Mouse (Mus musculus) heart, embryonic 14.5 days (tissue): ENCODE measurements at regions not wholly inside any gene's neighbourhood (a gene's known extent, or its start where the extent isn't known, plus 50 kb on each side); places are given as distances from the start of the nearest gene placed in this dataset.

Experiments
- ATAC-seq: fragments of 200-750 bp; cut with Nextera tagmentation; 2 replicates; pipeline ENCODE4 v1.8.0; 2017; ENCODE audit warnings: low read depth, moderate TSS enrichment; ENCODE audit not compliant: insufficient number of reproducible peaks, insufficient read depth, low FRiP score
- H3K27ac ChIP-seq, 2 experiments: fragments of 200-500 bp in 1 of 2; fragments of 300-500 bp in 1 of 2; sonication (generic) in 1 of 2; replicated peaks in 1 of 2; 2 replicates each; pipeline ENCODE4 v1.5.1; 2012 to 2014; ENCODE audit warnings: low read depth in 2 of 2, low read length in 2 of 2, control low read depth in 1 of 2, mild to moderate bottlenecking in 1 of 2, mixed read lengths in 1 of 2; ENCODE audit not compliant: control insufficient read depth in 1 of 2, insufficient read depth in 1 of 2
- H3K27me3 ChIP-seq: fragments of 300-500 bp; sonication (generic); 2 replicates; pipeline ENCODE4 v1.6.1; 2014; ENCODE audit warnings: mild to moderate bottlenecking, low read length, control low read depth; ENCODE audit not compliant: control insufficient read depth, insufficient read depth
- H3K36me3 ChIP-seq: fragments of 300-500 bp; sonication (generic); 2 replicates; pipeline ENCODE4 v1.6.1; 2014; ENCODE audit warnings: mild to moderate bottlenecking, control low read depth, low read length, mixed read lengths; ENCODE audit not compliant: control insufficient read depth, insufficient read depth
- H3K4me1 ChIP-seq, 2 experiments: fragments of 200-500 bp in 1 of 2; fragments of 300-500 bp in 1 of 2; sonication (generic) in 1 of 2; 2 replicates each; pipeline ENCODE4 v1.6.1; 2012 to 2014; ENCODE audit warnings: low read length in 2 of 2, control low read depth in 1 of 2, mixed read lengths in 1 of 2; ENCODE audit not compliant: control insufficient read depth in 2 of 2, insufficient read depth in 2 of 2
- H3K4me2 ChIP-seq: fragments of 300-500 bp; sonication (generic); 2 replicates; pipeline ENCODE4 v1.6.1; 2014; ENCODE audit warnings: mild to moderate bottlenecking, low read length
- H3K4me3 ChIP-seq, 2 experiments: fragments of 200-500 bp in 1 of 2; fragments of 300-500 bp in 1 of 2; sonication (generic) in 1 of 2; 2 replicates each; pipeline ENCODE4 v1.5.1; 2012 to 2014; ENCODE audit warnings: low read length in 2 of 2, mild to moderate bottlenecking in 2 of 2, control low read depth in 1 of 2, low read depth in 1 of 2, moderate library complexity in 1 of 2; ENCODE audit not compliant: control insufficient read depth in 1 of 2, insufficient read depth in 1 of 2
- H3K9ac ChIP-seq: fragments of 300-500 bp; sonication (generic); 2 replicates; pipeline ENCODE4 v1.6.1; 2014; ENCODE audit warnings: mild to moderate bottlenecking, low read length
- H3K9me3 ChIP-seq: fragments of 300-500 bp; sonication (generic); 2 replicates; pipeline ENCODE4 v1.6.1; 2016; ENCODE audit warnings: low read length, control low read depth; ENCODE audit not compliant: control insufficient read depth
- WGBS: fragments of 180-500 bp; shearing (Covaris S2); extraction: QIAGEN DNeasy Blood & Tissue Kit; methylation state at CpG from one replicate; pipeline ENCODE4 v1.1.7; 2014; 5-methylcytosine and 5-hydroxymethylcytosine counted together

- no peaks in the 10 kb centered on the region for H3K27me3 ChIP-seq
- peaks cover 23 to 35% of the 10 kb centered on the region in 2 experiments for H3K4me1 ChIP-seq
- H3K4me2 ChIP-seq = no peak overlapping the region
- peak overlapping the region; percentile 64 to 85 for H3K27ac ChIP-seq
- H3K9ac ChIP-seq = no peak overlapping the region
- H3K9me3 ChIP-seq = no peaks in the 10 kb centered on the region
- H3K4me3 ChIP-seq = no peak overlapping the region
- H3K36me3 ChIP-seq = no peaks in the 10 kb centered on the region
- WGBS = 63% methylated on average over 6 of the region's 6 CpGs
- ATAC-seq = no peak
Observed at GRCm38 (mm10) chr2:71670228-71670790, 75.1 kb upstream of the Itga6 start.

GRCm38 (mm10) chr2:71670882-71671281 lies 74.5 kb upstream of the Itga6 start:
- Histone ChIP-seq H3K27ac (peak overlapping the region; percentile 64 to 85), H3K4me3 (no peak overlapping the region), H3K36me3 (no peaks in the 10 kb centered on the region), H3K9ac (no peak overlapping the region), H3K4me1 (peaks cover 23 to 35% of the 10 kb centered on the region in 2 experiments), H3K9me3 (no peaks in the 10 kb centered on the region), H3K4me2 (no peak overlapping the region), H3K27me3 (no peaks in the 10 kb centered on the region)
- 45% methylated on average over 4 of the region's 4 CpGs for WGBS
- ATAC-seq = no peak

GRCm38 (mm10) chr2:71673087-71673920 lies 72.1 kb upstream of the Itga6 start:
- H3K4me3 ChIP-seq = no peak overlapping the region
- no peak overlapping the region for H3K9ac ChIP-seq
- peaks cover 18 to 23% of the 10 kb centered on the region in 2 experiments for H3K4me1 ChIP-seq
- H3K27ac ChIP-seq = peak overlapping the region; percentile 64 to 67
- peak; percentile 85 for ATAC-seq
- WGBS = 67% methylated on average over 18 of the region's 18 CpGs
- H3K36me3 ChIP-seq = no peaks in the 10 kb centered on the region
- no peak overlapping the region for H3K4me2 ChIP-seq
- no peaks in the 10 kb centered on the region for H3K27me3 ChIP-seq
- H3K9me3 ChIP-seq = no peaks in the 10 kb centered on the region

GRCm38 (mm10) chr2:71680746-71681145 lies 64.7 kb upstream of the Itga6 start:
- H3K4me2 ChIP-seq = no peak overlapping the region
- 32% methylated on average over 1 of the region's 1 CpGs for WGBS
- H3K4me3 ChIP-seq = no peak overlapping the region
- no peak for ATAC-seq
- peaks cover 10 to 13% of the 10 kb centered on the region in 2 experiments for H3K4me1 ChIP-seq
- no peaks in the 10 kb centered on the region for H3K27me3 ChIP-seq
- H3K9me3 ChIP-seq = no peaks in the 10 kb centered on the region
- H3K36me3 ChIP-seq = no peaks in the 10 kb centered on the region
- H3K9ac ChIP-seq = no peak overlapping the region
- H3K27ac ChIP-seq = no peak overlapping the region

- no peak overlapping the region for H3K27ac ChIP-seq
- no peak overlapping the region for H3K4me2 ChIP-seq
- ATAC-seq = no peak
- H3K9ac ChIP-seq = no peak overlapping the region
- no peaks in the 10 kb centered on the region for H3K9me3 ChIP-seq
- no peaks in the 10 kb centered on the region for H3K27me3 ChIP-seq
- no peak overlapping the region for H3K4me3 ChIP-seq
- 46% methylated on average over 4 of the region's 4 CpGs for WGBS
- no peaks in the 10 kb centered on the region for H3K36me3 ChIP-seq
- peaks cover 10 to 13% of the 10 kb centered on the region in 2 experiments for H3K4me1 ChIP-seq
Observed at GRCm38 (mm10) chr2:71681148-71681547, 64.3 kb upstream of the Itga6 start.

- WGBS = 77% methylated on average over 4 of the region's 4 CpGs
- Histone ChIP-seq H3K27me3 (no peaks in the 10 kb centered on the region), H3K36me3 (no peaks in the 10 kb centered on the region), H3K4me2 (no peak overlapping the region), H3K9me3 (no peaks in the 10 kb centered on the region), H3K27ac (no peak overlapping the region), H3K4me1 (peaks cover 10 to 13% of the 10 kb centered on the region in 2 experiments), H3K9ac (no peak overlapping the region), H3K4me3 (no peak overlapping the region)
- no peak for ATAC-seq
Observed at GRCm38 (mm10) chr2:71683375-71683774, 62.0 kb upstream of the Itga6 start.

GRCm38 (mm10) chr2:71685239-71685638 lies 60.2 kb upstream of the Itga6 start:
- Histone ChIP-seq H3K9ac (no peak overlapping the region; the same call in 1 of the 2 replicates), H3K4me2 (no peak overlapping the region), H3K4me1 (peaks cover 10 to 16% of the 10 kb centered on the region in 2 experiments), H3K27me3 (no peaks in the 10 kb centered on the region), H3K9me3 (no peaks in the 10 kb centered on the region), H3K36me3 (no peaks in the 10 kb centered on the region), H3K27ac (peak overlapping the region; percentile 36 to 50), H3K4me3 (no peak overlapping the region)
- 19% methylated on average over 7 of the region's 7 CpGs for WGBS
- peak; percentile 58 for ATAC-seq
